Mouse (Mus musculus): ENCODE measurements around the gene Lax1.

Gene Lax1

GRCm38 (mm10) chr1:133632168-133632567 lies 57.7 kb downstream of the Lax1 start:
- DNase-seq (ENCODE audit: inconsistent ontology term), result no peak

Measured in Muller cell, postnatal 12 days (primary cell).